Mouse (Mus musculus) cerebellum, postnatal 10 days (tissue): ENCODE measurements around the gene Rec8.

Experiments
- DNase-seq, 2 experiments: peaks; one replicate each; pipeline ENCODE4 v3.0.0; 2021; ENCODE audit warnings: mixed read lengths in 2 of 2

The Rec8 gene

GRCm38 (mm10) chr14:55596036-55596690, 21.7 kb upstream of the Rec8 start:
- peak; percentile 68 to 69 for DNase-seq

GRCm38 (mm10) chr14:55598521-55599390, 19.1 kb upstream of the Rec8 start:
- DNase-seq: no peak

- DNase-seq: no peak
Observed at GRCm38 (mm10) chr14:55603271-55603632, 14.6 kb upstream of the Rec8 start, which contains the start of gene Irf9. Gene Irf9 (plus strand): TSS chr14:55603571.

GRCm38 (mm10) chr14:55603633-55604576, 13.9 kb upstream of the Rec8 start:
- peak; percentile 90 to 92 for DNase-seq

GRCm38 (mm10) chr14:55604823-55605222, 13.0 kb upstream of the Rec8 start:
- no peak for DNase-seq

- DNase-seq: no peak
Observed at GRCm38 (mm10) chr14:55605743-55606459, 11.9 kb upstream of the Rec8 start.

- DNase-seq: no peak
Observed at GRCm38 (mm10) chr14:55608339-55608738, 9.5 kb upstream of the Rec8 start.

- DNase-seq: no peak
Observed at GRCm38 (mm10) chr14:55613346-55613745, 4.5 kb upstream of the Rec8 start.

- DNase-seq: no peak
Observed at GRCm38 (mm10) chr14:55614565-55615178, 3.2 kb upstream of the Rec8 start.

GRCm38 (mm10) chr14:55615876-55616275, 2.0 kb upstream of the Rec8 start:
- no peak for DNase-seq

- no peak for DNase-seq
Observed at GRCm38 (mm10) chr14:55616844-55617243, 993 bp upstream of the Rec8 start.

- peak; percentile 78 to 81 for DNase-seq
Observed at GRCm38 (mm10) chr14:55618486-55619195, 804 bp downstream of the Rec8 start.

GRCm38 (mm10) chr14:55628077-55628827, 10.4 kb downstream of the Rec8 start:
- DNase-seq: no peak

GRCm38 (mm10) chr14:55629312-55629711, 11.5 kb downstream of the Rec8 start:
- DNase-seq: peak; percentile 62 to 69

- DNase-seq: peak; percentile 80 to 86
Observed at GRCm38 (mm10) chr14:55634874-55635522, 17.2 kb downstream of the Rec8 start.

- DNase-seq: peak; percentile 92 to 93
Observed at GRCm38 (mm10) chr14:55635523-55636007, 17.7 kb downstream of the Rec8 start, which contains the start of gene Ipo4. Gene Ipo4 (minus strand): TSS chr14:55635957.

- no peak for DNase-seq
Observed at GRCm38 (mm10) chr14:55637795-55638194, 20.0 kb downstream of the Rec8 start, which contains the start of gene Gm49378. Gene Gm49378 (minus strand): TSS chr14:55637895.

- no peak for DNase-seq
Observed at GRCm38 (mm10) chr14:55640816-55641215, 23.0 kb downstream of the Rec8 start.

- DNase-seq: no peak
Observed at GRCm38 (mm10) chr14:55641291-55641690, 23.5 kb downstream of the Rec8 start.
